Mouse (Mus musculus) liver (tissue): ENCODE results near the gene Limch1.

Experiments
- DNase-seq: peaks from one replicate; pipeline ENCODE4 v3.0.0-alpha.2; 2020; ENCODE audit warnings: mixed read lengths

Gene Limch1

DNA sequence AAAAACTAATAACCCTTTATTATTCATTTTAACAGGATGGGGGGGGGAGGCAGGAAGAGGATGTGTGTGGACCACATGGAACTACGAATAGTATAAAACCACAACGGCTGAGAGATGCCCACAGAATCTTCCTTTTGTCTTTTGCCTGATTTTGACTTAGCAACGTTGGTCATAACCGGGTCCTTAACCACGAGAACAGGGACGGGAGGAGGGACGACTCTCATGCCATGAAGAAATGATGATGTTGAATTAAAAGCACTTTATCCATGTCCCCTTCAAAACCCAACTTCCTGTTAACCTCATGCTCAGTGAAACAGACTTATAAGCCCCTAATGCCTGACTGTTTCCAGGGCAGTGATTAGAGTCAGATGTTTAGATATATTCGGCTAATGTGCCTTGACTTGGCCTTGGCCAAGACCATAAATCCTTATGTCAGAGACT lies 41.0 kb downstream of the Limch1 start:
- no peak for DNase-seq

GRCm38 (mm10) chr5:66789041-66789440 lies 43.4 kb downstream of the Limch1 start:
- no peak for DNase-seq

DNA sequence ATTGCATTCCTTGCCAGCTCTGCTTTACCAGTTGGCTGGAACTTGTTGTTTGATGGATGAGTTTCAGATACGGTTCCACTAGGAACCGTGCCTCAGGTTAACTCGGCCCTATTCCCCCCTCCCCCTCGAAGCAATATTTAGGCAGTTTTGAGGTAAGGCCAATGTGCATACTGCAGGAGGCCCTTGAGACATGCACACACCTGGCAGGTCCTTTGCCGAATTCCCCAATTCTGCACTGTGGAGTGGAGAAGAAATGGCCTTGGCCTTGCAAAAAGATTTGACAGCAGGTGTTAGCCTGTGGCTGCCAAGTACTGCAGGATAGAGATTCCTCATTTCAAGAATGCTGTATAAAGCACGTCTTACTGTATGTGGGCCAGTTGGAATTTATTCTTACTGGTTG lies 45.5 kb downstream of the Limch1 start:
- DNase-seq, result no peak

GRCm38 (mm10) chr5:66793251-66793650 lies 47.6 kb downstream of the Limch1 start:
- DNase-seq, result no peak

DNA sequence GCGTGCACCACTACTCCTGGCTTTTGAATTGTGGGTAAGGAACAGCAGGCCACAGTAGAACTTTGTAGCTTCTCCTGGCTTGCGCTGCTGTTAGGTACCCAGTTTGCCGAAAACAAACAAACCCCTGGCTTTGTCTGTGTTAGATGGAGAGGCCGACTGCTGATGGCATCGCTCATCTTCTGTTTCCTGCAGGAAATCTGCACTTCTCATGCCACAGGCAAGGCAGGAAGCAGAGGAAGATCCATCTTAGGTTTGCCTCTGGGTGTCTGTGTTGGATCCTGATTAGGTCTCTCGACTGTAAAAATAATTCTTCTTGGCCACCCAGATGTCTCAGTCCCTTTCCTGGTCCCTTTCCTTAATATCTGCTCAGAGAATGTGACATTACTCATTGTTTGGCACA lies 51.7 kb downstream of the Limch1 start:
- DNase-seq, result no peak

GRCm38 (mm10) chr5:66798135-66798534 lies 52.5 kb downstream of the Limch1 start:
- DNase-seq, result no peak

GRCm38 (mm10) chr5:66798591-66799003 lies 53.0 kb downstream of the Limch1 start:
- DNase-seq, result no peak

DNA sequence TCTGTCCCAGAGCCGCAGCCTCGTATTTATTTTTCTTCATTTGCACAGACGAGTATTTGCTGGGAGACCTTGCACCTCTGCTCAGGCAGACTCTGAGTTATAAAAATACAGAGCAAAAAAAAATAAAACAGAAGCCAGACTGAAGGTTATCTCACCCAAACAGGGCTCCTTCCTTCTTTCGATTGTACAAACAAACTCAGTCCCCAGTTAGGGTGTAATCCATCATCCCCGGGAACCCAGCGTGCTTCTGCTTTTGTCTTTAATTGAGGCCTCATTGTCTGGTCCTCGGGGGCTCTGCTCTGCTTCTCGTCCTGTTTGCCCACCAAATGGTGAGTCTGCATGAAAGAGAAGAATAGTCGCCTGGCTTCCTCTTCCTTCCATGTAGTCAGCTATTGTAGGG lies 54.6 kb downstream of the Limch1 start:
- no peak for DNase-seq

GRCm38 (mm10) chr5:66800977-66801376 lies 55.4 kb downstream of the Limch1 start:
- no peak for DNase-seq

GRCm38 (mm10) chr5:66802196-66802595 lies 56.6 kb downstream of the Limch1 start:
- no peak for DNase-seq

DNA sequence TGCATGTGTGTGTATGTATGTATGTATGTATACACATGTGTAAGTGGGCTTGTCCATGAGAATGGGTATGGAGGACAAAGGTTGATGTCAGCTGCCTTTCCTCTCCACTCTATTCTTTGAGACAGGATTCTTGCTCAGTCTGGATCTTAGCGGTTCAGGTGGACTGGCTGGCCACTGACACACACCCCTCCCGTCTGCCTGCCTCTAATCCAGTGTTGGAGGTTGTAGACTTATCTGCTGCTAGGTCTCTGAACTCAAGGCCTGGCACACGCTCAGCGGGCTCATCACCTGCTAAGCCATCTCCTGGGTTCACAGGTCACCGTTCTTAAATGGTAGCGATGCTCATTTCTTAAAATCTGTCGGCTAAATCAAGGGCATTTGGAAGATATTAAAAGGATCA lies 60.7 kb downstream of the Limch1 start:
- DNase-seq, result no peak

GRCm38 (mm10) chr5:66807737-66808136 lies 62.1 kb downstream of the Limch1 start:
- DNase-seq, result no peak

DNA sequence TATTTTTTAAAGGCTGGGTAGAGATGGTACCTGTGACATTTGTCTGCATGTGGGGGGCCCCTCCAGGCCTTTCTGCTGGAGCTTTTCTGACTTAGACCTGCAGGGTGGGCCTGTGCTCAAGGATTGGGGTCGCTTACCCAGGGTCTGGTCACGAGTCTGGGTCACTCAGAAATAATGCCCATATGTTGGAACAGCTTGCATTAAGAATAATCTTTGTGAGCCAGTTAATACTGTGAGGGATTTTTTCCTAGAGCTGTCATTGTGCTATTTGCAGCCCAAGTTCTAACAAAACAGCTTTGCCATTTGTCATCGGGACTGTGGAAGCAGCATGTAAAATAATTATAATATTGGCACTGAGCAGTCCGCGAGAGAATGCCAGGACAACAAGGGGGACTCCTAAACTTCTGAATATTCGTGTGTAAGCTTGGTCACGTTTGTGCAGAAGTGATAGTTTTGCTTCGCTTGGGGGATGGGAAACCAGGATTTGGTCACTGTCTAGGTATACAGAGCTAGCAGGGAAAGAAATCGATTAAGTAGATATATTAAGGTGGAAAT lies 63.5 kb downstream of the Limch1 start:
- no peak for DNase-seq

GRCm38 (mm10) chr5:66810396-66810795 lies 64.8 kb downstream of the Limch1 start:
- DNase-seq, result no peak

- DNase-seq, result no peak
These were observed 69.0 kb downstream of the Limch1 start for GRCm38 (mm10) chr5:66814674-66815073.

DNA sequence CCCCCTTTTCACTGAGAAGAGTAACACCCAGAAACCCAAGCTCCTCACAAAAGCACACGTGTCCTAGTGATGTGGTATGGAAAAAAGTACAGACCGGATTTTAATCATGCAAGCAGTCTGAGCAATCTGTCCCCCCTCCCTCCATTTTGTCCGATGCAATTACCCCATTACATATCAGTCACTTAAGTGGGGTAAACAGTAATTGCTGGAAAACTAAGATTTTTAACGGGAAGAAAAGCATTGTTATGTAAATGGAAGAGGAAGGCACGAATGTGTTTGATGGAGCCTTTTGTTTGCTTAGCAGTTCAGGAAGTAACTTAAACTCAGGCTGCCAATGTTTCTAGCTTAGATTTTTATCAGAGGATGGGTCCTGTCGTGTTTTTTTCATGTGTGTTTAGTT lies 70.2 kb downstream of the Limch1 start:
- no peak for DNase-seq

- DNase-seq, result no peak
These were observed 71.1 kb downstream of the Limch1 start for GRCm38 (mm10) chr5:66816751-66817150.

DNA sequence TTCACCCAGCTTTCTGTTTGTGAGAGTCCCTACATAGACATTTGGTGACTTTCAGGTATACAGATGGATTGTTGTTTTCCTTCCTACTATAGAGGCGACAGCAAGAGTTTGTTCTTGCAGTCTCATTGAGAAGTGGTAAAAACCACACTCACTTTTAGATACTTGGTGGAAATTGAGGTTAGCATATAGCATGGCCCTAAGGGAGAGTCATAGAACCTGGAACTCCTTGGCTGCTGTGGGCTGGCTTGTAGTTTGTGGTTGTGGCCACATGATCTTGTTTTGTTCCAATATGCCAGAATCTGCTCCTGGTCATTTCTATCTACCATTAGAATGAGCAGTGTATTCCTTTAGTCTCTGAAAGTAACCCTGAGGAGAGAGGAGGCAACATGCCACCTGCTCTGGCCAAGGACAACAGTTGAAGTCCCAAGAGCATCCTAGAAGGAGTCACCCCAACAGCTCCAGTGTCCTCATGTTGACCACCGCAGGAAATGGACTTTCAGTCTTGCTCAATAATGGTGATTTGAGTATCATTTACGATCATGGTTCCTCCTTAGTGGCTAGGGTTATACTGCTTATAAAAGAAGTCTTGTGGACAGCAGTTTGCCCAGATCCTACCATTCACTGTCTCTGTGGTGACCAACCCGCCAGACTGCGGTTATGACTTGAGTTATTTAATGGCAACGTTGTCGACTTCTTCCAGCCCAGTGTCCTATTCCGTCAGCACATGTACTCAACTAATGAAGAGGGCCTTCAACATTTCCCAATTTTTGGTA lies 71.7 kb downstream of the Limch1 start:
- DNase-seq, result no peak

GRCm38 (mm10) chr5:66822500-66823205 lies 77.0 kb downstream of the Limch1 start:
- DNase-seq, result no peak

DNA sequence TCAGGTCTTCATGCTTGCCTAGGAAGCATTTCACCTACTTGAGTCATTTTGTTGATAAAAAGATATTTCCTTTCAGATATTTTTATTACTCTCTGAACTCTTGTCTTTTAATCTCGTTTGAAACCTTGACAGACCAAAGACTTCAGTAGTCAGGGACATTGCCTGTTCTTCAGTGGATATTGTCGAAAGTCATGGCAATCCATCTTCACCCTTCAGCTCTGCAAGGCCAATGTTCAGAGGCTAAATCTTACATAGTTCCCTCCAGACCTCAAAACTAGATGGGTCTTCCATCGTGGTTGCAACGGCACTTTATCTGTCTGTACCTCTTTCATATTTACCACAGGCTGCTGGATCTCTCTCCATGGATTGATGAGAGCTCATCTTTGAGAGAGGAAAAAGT lies 80.0 kb downstream of the Limch1 start:
- no peak for DNase-seq

DNA sequence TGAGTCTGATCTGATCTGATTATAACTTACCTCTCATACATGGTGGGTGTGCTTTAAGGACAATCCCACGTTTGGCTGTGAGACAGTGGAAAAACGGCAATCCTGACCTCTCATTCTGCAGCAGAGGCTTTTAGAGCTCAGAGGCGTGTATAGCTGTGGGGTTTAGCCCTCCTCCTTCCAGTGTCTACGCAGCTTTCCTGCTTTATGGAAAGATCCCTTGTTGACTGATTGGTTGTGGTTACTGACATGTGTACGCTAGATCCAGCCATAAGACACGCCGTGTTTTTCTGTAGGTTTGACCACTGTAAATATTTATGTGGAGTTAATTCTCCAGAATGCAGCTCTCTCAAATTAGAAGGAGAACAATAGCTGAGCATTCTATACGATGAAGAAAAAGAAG lies 81.2 kb downstream of the Limch1 start:
- DNase-seq, result no peak

- DNase-seq, result no peak
These were observed 83.9 kb downstream of the Limch1 start for GRCm38 (mm10) chr5:66829505-66829904.

DNA sequence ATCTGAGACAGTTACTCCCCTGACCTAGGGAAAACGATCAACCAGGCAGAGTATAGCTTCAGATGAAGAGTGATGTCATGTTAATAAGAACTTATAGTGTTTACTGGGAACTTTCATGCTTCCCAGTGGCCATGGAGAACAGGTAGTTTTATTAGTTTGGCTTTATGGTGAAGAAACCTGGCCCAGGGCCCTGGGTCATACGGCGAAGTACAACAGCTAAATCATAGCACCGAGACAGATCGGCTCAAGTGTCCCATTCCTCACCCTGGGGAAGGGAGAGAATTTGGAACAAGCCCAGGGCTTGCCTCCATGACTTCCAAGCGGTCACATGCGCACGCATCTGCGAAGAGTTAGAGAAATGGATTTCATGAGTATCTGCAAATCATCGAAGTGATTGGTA lies 84.6 kb downstream of the Limch1 start:
- no peak for DNase-seq

- DNase-seq, result no peak
These were observed 89.1 kb downstream of the Limch1 start for GRCm38 (mm10) chr5:66834756-66835155.
